Mouse (Mus musculus) left cerebral cortex, adult 18-20 months (tissue): ENCODE data around the gene Trim44. TPM values are rescaled to one million over a fixed set of nuclear protein-coding genes. Genes with fewer than 3 reads are reported as not detected.
A peak's percentile ranks its signal among the peaks of the same experiment; 100 is the strongest.

ENCODE experiments used
- DNase-seq, 2 experiments: peaks; one replicate each; pipeline ENCODE4 v3.0.0; 2021 to 2022; ENCODE audit warnings: low spot score in 2 of 2, mixed read lengths in 1 of 2
- long read RNA-seq, 2 experiments: library from polyadenylated mRNA; stranded (forward); transcript quantifications; one replicate each; pipeline ENCODE4 v2.0.0; 2021
- total RNA-seq, 2 experiments: library from RNA; stranded (reverse); gene quantifications; 2 replicates each; pipeline ENCODE4 v1.2.3; 2021

The Trim44 gene
- 100 to 1,000 TPM; 186 to 190 TPM for total RNA-seq
- long read RNA-seq, experiment 1, full-length matches to known transcripts = 6 of 201 reads
- long read RNA-seq, experiment 1, partial matches to known transcripts = 0 of 201 reads
- long read RNA-seq, experiment 1, other reads (novel, unspliced or antisense) = 195 of 201 reads
- long read RNA-seq, experiment 2, full-length matches to known transcripts = 2 of 123 reads
- long read RNA-seq, experiment 2, partial matches to known transcripts = 3 of 123 reads
- long read RNA-seq, experiment 2, other reads (novel, unspliced or antisense) = 118 of 123 reads

- DNase-seq = no peak
Observed at GRCm38 (mm10) chr2:102407363-102408184, at the start of gene Trim44. Gene Trim44, minus strand, starts transcription at chr2:102407828.

- DNase-seq = no peak
Observed at GRCm38 (mm10) chr2:102455126-102455525, 47.5 kb upstream of the Trim44 start.

GRCm38 (mm10) chr2:102453447-102453846 is 45.8 kb upstream of the Trim44 start:
- no peak for DNase-seq

GRCm38 (mm10) chr2:102451671-102452549 is 44.3 kb upstream of the Trim44 start, which contains the start of gene Fjx1:
Gene Fjx1, minus strand, starts transcription at chr2:102452499.
- peak in 1 of 2 experiments; percentile 22 for DNase-seq

GRCm38 (mm10) chr2:102450761-102451670 is 43.4 kb upstream of the Trim44 start:
- peak; percentile 26 to 53 for DNase-seq

- peak; percentile 59 to 67 for DNase-seq
Observed at GRCm38 (mm10) chr2:102450248-102450760, 42.7 kb upstream of the Trim44 start.

GRCm38 (mm10) chr2:102449630-102450247 is 42.1 kb upstream of the Trim44 start:
- DNase-seq = peak; percentile 18 to 25

GRCm38 (mm10) chr2:102449056-102449455 is 41.4 kb upstream of the Trim44 start:
- no peak for DNase-seq

- DNase-seq = no peak
Observed at GRCm38 (mm10) chr2:102447831-102448230, 40.2 kb upstream of the Trim44 start.

- no peak for DNase-seq
Observed at GRCm38 (mm10) chr2:102446851-102447250, 39.2 kb upstream of the Trim44 start.

- DNase-seq = no peak
Observed at GRCm38 (mm10) chr2:102437357-102438030, 29.9 kb upstream of the Trim44 start.

GRCm38 (mm10) chr2:102433879-102434278 is 26.3 kb upstream of the Trim44 start:
- DNase-seq = no peak

- no peak for DNase-seq
Observed at GRCm38 (mm10) chr2:102431084-102431483, 23.5 kb upstream of the Trim44 start.

GRCm38 (mm10) chr2:102427974-102428373 is 20.3 kb upstream of the Trim44 start:
- no peak for DNase-seq

GRCm38 (mm10) chr2:102426434-102426833 is 18.8 kb upstream of the Trim44 start:
- DNase-seq = no peak

GRCm38 (mm10) chr2:102416149-102416743 is 8.6 kb upstream of the Trim44 start:
- no peak for DNase-seq

- no peak for DNase-seq
Observed at GRCm38 (mm10) chr2:102412738-102413137, 5.1 kb upstream of the Trim44 start.

- no peak for DNase-seq
Observed at GRCm38 (mm10) chr2:102410615-102411014, 3.0 kb upstream of the Trim44 start.

GRCm38 (mm10) chr2:102409741-102410140 is 2.1 kb upstream of the Trim44 start:
- no peak for DNase-seq
